Mouse (Mus musculus) cerebellum, adult 2 months (tissue): ENCODE measurements at regions not wholly inside any gene's neighbourhood (a gene's known extent, or its start where the extent isn't known, plus 50 kb on each side); places are given as distances from the start of the nearest gene placed in this dataset.

Source experiments
- CTCF ChIP-seq: fragments of 200-500 bp; IDR thresholded peaks from 2 replicates; pipeline ENCODE4 v1.5.1; 2011; ENCODE audit warnings: low read depth, mild to moderate bottlenecking, control low read depth, low read length, moderate library complexity, borderline replicate concordance; ENCODE audit not compliant: insufficient read depth
- POLR2A ChIP-seq: fragments of 200-500 bp; IDR thresholded peaks from 2 replicates; pipeline ENCODE4 v1.6.1; 2011; ENCODE audit warnings: low read length, control low read depth, borderline replicate concordance; ENCODE audit not compliant: insufficient read depth

DNA sequence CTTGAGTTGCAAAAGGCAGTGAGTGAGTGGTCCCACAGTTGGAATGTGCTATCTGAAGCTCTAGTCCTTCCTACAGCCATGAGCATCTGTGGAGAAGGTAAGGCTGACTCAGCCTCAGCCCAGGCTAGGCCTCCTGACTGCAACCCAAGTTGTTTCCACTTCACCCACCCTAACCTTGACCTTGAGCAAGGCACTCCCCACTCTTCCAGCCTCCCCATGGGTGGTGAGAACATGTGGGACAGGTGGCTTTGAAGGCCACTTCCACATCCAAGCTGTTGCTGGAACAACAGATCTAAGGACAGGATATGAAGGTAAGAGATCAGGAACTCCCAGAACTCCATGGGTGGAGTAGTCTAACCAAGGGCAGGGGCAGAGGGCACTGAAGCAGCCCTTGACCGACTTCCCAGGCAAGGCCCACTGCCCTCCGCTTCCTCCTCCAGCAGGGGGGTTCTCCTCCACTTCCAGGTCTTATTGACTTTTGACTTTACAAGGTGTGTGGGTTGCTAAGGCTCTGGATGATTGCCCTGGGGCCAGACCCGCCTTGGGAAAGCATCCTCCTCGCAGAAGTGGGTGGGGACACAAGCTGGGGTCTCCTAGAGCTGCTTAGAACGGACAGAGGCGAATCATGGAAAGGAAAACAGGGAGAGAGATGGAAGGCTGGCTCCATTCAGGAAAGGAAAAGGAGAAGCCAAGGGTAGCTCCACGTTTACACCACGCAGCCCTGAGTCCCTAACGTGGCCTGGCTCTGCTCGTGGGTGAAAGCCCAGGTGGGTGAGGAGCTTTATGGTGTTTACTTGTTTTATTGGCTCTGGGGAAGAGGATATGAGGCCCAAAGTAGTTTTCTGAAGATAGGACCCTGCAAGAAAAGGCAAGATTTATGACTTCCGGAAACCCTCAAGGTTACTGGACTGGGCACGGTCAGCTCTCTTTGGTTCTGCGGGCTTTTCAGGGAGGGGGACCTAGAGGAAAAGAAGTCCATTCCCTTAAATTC is 144.3 kb upstream of the Gm12830 start:
- TF ChIP-seq POLR2A: no peak
- TF ChIP-seq CTCF: no peak
